Mouse (Mus musculus) midbrain, embryonic 15.5 days (tissue): ENCODE measurements at regions not wholly inside any gene's neighbourhood (a gene's known extent, or its start where the extent isn't known, plus 50 kb on each side); places are given as distances from the start of the nearest gene placed in this dataset.

ENCODE experiments used
- ATAC-seq: fragments of 200-750 bp; cut with Nextera tagmentation; replicated peaks from 2 replicates; pipeline ENCODE4 v1.8.0; 2017; ENCODE audit warnings: moderate TSS enrichment
- H3K27ac ChIP-seq: fragments of 300-500 bp; sonication (generic); 2 replicates; pipeline ENCODE4 v1.5.1; 2015; ENCODE audit warnings: mild to moderate bottlenecking, inconsistent platforms
- H3K27me3 ChIP-seq: fragments of 300-500 bp; sonication (generic); replicated peaks from 2 replicates; pipeline ENCODE4 v1.6.1; 2015; ENCODE audit warnings: inconsistent platforms
- H3K36me3 ChIP-seq: fragments of 300-500 bp; sonication (generic); replicated peaks from 2 replicates; pipeline ENCODE4 v1.6.1; 2015; ENCODE audit warnings: inconsistent platforms
- H3K4me1 ChIP-seq: fragments of 300-500 bp; sonication (generic); 2 replicates; pipeline ENCODE4 v1.6.1; 2015; ENCODE audit warnings: inconsistent platforms
- H3K4me2 ChIP-seq: fragments of 300-500 bp; sonication (generic); 2 replicates; pipeline ENCODE4 v1.6.1; 2015; ENCODE audit warnings: inconsistent platforms, mild to moderate bottlenecking, moderate library complexity
- H3K4me3 ChIP-seq: fragments of 300-500 bp; sonication (generic); 2 replicates; pipeline ENCODE4 v1.5.1; 2015; ENCODE audit warnings: mild to moderate bottlenecking, inconsistent platforms
- H3K9ac ChIP-seq: fragments of 300-500 bp; sonication (generic); 2 replicates; pipeline ENCODE4 v1.6.1; 2015; ENCODE audit warnings: mild to moderate bottlenecking, inconsistent platforms
- H3K9me3 ChIP-seq: fragments of 300-500 bp; sonication (generic); 2 replicates; pipeline ENCODE4 v1.6.1; 2016; ENCODE audit warnings: inconsistent platforms
- WGBS: fragments of 180-500 bp; shearing (Covaris S2); methylation state at CpG from one replicate; pipeline ENCODE4 v1.1.7; 2015; ENCODE audit warnings: mixed read lengths; 5-methylcytosine and 5-hydroxymethylcytosine counted together

DNA sequence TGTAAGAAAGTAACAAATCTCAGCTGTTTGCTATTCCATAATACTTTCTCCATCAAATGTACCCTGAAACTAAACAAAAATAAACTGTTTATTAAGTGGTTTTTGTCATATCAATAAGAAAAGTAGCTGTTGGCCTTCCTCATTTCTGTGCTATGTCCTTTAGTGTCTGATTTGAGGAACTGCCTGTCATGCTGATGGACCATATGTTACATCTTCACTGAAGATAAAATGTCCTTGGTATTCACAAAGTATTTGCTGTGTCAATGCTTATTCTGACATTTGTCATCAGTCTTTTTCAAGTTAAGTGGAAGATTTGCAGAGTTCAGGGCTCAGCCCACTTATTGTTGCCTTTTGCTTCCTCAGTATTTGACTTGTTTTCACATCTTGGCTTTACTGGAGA lies 682.0 kb upstream of the Gje1 start:
- H3K9ac ChIP-seq: no peak overlapping the region
- no peaks in the 10 kb centered on the region for H3K36me3 ChIP-seq
- no peak overlapping the region for H3K4me3 ChIP-seq
- H3K4me2 ChIP-seq: no peak overlapping the region
- no peaks in the 10 kb centered on the region for H3K4me1 ChIP-seq
- no peaks in the 10 kb centered on the region for H3K9me3 ChIP-seq
- H3K27ac ChIP-seq: no peak overlapping the region
- no peaks in the 10 kb centered on the region for H3K27me3 ChIP-seq
- ATAC-seq: no peak

DNA sequence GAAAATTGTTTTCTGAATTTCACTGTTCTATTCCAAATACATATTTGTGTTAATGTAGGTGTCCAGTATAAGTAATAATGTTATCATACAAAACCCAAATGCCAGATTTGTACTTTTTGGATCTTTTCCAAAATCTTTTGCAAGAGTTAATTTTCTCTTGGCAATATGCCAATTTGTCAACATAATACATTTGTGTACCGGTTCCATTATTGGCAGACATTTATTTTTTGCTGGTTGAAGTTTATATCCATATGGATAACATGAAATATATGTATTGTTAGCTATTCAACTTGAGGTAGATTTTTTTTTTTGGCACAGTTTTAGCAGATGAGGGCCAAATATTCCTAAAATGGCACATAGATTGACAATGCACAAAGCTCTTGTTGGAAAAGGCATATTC lies 679.1 kb upstream of the Gje1 start:
- Histone ChIP-seq H3K27ac (no peak overlapping the region), H3K27me3 (no peaks in the 10 kb centered on the region), H3K4me3 (no peak overlapping the region), H3K9me3 (no peaks in the 10 kb centered on the region), H3K36me3 (no peaks in the 10 kb centered on the region), H3K9ac (no peak overlapping the region), H3K4me1 (0 out of 2 replicates have a peak, but pooled peaks cover 2% of the 10 kb centered on the region), H3K4me2 (no peak overlapping the region)
- 60% methylated on average over 1 of the region's 1 CpGs for WGBS
- ATAC-seq: no peak

- no peak overlapping the region for H3K9ac ChIP-seq
- H3K36me3 ChIP-seq: no peaks in the 10 kb centered on the region
- H3K9me3 ChIP-seq: no peaks in the 10 kb centered on the region
- no peaks in the 10 kb centered on the region for H3K27me3 ChIP-seq
- ATAC-seq: no peak
- H3K4me2 ChIP-seq: no peak overlapping the region
- WGBS: 83% methylated on average over 2 of the region's 2 CpGs
- H3K4me3 ChIP-seq: no peak overlapping the region
- H3K4me1 ChIP-seq: 0 out of 2 replicates have a peak, but pooled peaks cover 2% of the 10 kb centered on the region
- H3K27ac ChIP-seq: no peak overlapping the region
Measured at GRCm38 (mm10) chr10:15395295-15395694, 677.3 kb upstream of the Gje1 start.

- no peaks in the 10 kb centered on the region for H3K36me3 ChIP-seq
- no peak overlapping the region for H3K9ac ChIP-seq
- 0 out of 2 replicates have a peak, but pooled peaks cover 2% of the 10 kb centered on the region for H3K4me1 ChIP-seq
- ATAC-seq: no peak
- no peaks in the 10 kb centered on the region for H3K27me3 ChIP-seq
- no peak overlapping the region for H3K4me2 ChIP-seq
- WGBS: 68% methylated on average over 5 of the region's 5 CpGs
- no peak overlapping the region for H3K27ac ChIP-seq
- no peak overlapping the region for H3K4me3 ChIP-seq
- H3K9me3 ChIP-seq: no peaks in the 10 kb centered on the region
Measured at GRCm38 (mm10) chr10:15392027-15392816, 674.2 kb upstream of the Gje1 start.

GRCm38 (mm10) chr10:15373571-15373970 lies 655.6 kb upstream of the Gje1 start:
- Histone ChIP-seq H3K27me3 (no peaks in the 10 kb centered on the region), H3K4me2 (no peak overlapping the region), H3K27ac (no peak overlapping the region), H3K4me1 (no peaks in the 10 kb centered on the region), H3K4me3 (no peak overlapping the region), H3K9me3 (no peaks in the 10 kb centered on the region), H3K9ac (no peak overlapping the region), H3K36me3 (no peaks in the 10 kb centered on the region)
- no peak for ATAC-seq
- WGBS: 89% methylated on average over 3 of the region's 3 CpGs
